Mouse (Mus musculus) limb, embryonic 10.5 days (tissue): ENCODE measurements around the gene Ethe1. TPM values are rescaled to one million over a fixed set of nuclear protein-coding genes. Genes with fewer than 3 reads are reported as not detected.
A peak's percentile ranks its signal among the peaks of the same experiment; 100 is the strongest.

ENCODE experiments used
- DNase-seq: peaks from one replicate; pipeline ENCODE4 v3.0.0-alpha.2; 2017; ENCODE audit warnings: low spot score
- H3K27ac ChIP-seq: fragments of 300-500 bp; sonication (generic); 2 replicates; pipeline ENCODE4 v1.5.1; 2016; ENCODE audit warnings: mild to moderate bottlenecking
- H3K27me3 ChIP-seq: fragments of 300-500 bp; sonication (generic); 2 replicates; pipeline ENCODE4 v1.6.1; 2016; ENCODE audit warnings: low read depth, mild to moderate bottlenecking; ENCODE audit not compliant: poor library complexity, severe bottlenecking
- H3K36me3 ChIP-seq: fragments of 300-500 bp; sonication (generic); 2 replicates; pipeline ENCODE4 v1.6.1; 2016; ENCODE audit warnings: mild to moderate bottlenecking, moderate library complexity
- H3K4me1 ChIP-seq: fragments of 300-500 bp; sonication (generic); 2 replicates; pipeline ENCODE4 v1.6.1; 2016
- H3K4me3 ChIP-seq: fragments of 300-500 bp; sonication (generic); 2 replicates; pipeline ENCODE4 v1.5.1; 2016; ENCODE audit warnings: mild to moderate bottlenecking, moderate library complexity
- H3K9me3 ChIP-seq: fragments of 300-500 bp; sonication (generic); replicated peaks from 2 replicates; pipeline ENCODE4 v1.6.1; 2016; ENCODE audit warnings: mild to moderate bottlenecking
- WGBS: fragments of 180-500 bp; shearing (Covaris S2); methylation state at CpG from one replicate; pipeline ENCODE4 v1.1.7; 2016; 5-methylcytosine and 5-hydroxymethylcytosine counted together
- polyA plus RNA-seq: library from polyadenylated mRNA; unstranded; fragments of >200 nt; fragmentation: Nextera tagmentation; extraction: Ambion mirVana; gene quantifications from 2 replicates; pipeline ENCODE4 v1.2.1, GENCODE M21; 2016

Ethe1 gene
- polyA plus RNA-seq, 1 experiment from 2014 or later, result 31.9 TPM

DNA sequence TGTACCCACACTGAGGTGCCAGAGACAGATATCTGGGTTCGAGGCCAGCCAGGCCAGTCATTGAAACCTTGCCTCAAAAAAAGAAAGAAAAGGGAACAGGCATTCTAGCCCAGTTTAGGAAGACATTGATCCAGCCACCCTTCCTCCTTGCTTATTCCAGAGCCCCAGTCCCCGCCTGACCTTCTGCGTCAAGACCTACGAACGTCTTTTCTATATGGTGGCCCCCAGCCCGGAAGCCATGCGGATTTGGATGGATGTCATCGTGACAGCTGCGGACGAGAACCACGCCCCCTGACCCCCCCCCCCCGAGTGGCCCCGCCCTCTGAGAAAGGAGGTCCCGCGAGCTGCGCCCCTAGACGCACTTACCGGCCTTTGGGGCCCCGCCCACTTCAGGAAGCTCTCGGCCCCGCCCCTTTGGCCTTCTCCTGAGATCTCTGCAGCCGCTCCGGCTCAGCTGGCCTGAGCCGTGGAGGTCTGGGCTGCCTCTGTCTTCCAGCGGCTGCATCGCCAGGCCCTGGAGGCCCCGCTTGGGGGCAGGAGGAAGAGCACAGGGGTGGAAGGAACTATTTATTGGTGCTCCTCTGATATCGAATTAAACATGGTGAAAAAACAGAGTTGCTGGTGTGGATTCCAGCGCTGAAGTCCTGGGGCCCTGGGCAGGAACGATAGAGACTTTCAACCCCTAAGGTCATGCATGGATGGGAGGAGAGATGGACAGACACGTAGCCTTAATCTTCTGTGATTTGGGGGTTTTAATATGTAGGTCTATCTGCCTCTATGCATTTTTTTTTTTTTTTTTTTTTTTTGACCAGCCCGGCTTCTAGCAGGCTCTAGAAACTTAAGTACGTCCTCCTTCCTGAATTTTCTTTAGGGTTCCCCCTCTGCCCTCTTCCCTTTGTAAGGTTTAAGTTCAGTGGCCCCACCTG, 41.6 kb downstream of the Ethe1 start:
- Histone ChIP-seq H3K4me3 (peak overlapping the region; percentile 50), H3K36me3 (no peaks in the 10 kb centered on the region), H3K9me3 (no peaks in the 10 kb centered on the region), H3K27me3 (peaks cover 19% of the 10 kb centered on the region), H3K27ac (0 out of 2 replicates have a peak overlapping the region, but pooled peaks have one; percentile 62), H3K4me1 (peaks cover 16% of the 10 kb centered on the region)
- 12% methylated on average over 33 of the region's 33 CpGs for WGBS
- peak; percentile 88 for DNase-seq

DNA sequence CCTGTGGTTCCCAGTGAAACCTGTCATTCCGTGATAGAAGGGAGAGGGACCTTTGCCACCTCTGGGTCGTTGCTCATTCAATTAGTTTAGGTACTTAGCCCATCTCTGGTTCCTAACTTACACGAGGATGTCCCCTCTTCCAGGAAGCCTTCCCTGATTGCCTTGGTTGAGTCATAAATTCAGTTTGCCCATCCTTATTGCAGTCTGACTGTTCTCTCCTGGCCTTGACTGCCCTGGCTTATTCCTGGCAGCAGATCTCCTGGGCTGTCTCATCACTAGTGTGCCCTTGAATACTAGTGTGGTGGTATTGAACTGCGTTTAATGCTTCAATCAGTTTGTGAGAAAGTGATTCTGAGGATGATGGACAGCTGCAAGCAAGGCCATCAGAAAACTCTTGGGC, 42.3 kb downstream of the Ethe1 start:
- no peaks in the 10 kb centered on the region for H3K36me3 ChIP-seq
- H3K27ac ChIP-seq, result no peak overlapping the region
- DNase-seq, result no peak
- peaks cover 25% of the 10 kb centered on the region for H3K27me3 ChIP-seq
- peaks cover 16% of the 10 kb centered on the region for H3K4me1 ChIP-seq
- H3K4me3 ChIP-seq, result no peak overlapping the region
- WGBS, result 68% methylated on average over 4 of the region's 4 CpGs
- no peaks in the 10 kb centered on the region for H3K9me3 ChIP-seq

DNA sequence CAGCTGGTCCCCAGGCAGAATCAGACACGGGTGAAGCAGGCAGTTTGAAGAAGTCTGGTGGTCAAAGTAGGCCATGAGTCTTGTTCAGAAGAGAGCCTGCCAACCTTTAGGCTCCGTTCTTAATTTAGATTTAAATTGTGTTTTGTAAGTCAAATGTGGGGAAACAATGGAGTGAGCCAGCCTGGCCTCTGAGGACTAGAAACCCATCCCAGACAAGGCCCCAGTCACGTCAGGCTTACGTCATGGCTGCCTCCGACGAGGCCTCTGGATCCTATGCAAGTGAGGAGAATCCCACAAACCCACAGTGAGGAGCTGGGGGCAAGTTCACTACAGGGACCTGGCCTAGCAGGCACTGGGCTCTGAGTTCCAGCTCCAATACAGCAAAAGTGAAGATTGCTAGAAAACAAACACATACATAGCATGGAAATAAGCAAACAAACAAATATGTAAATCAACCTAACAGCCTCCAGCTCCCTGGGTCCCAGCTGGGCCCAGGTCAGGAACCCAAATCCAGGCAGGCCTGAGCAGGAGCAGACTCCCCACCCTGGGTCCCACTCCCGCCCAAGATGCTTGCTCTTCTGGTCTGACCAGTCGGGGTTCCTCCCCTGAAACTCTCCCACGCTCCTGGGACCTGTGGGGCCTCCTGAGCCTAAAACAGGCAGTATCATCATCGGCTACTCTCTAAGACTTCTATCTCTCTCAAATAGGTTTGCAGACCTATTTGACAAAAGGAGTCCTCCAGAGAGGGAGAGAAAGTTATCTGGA, 43.0 kb downstream of the Ethe1 start:
- WGBS, result 80% methylated on average over 10 of the region's 10 CpGs
- DNase-seq, result no peak
- Histone ChIP-seq H3K4me3 (no peak overlapping the region), H3K4me1 (peaks cover 16% of the 10 kb centered on the region), H3K36me3 (no peaks in the 10 kb centered on the region), H3K27ac (no peak overlapping the region), H3K27me3 (peaks cover 29% of the 10 kb centered on the region), H3K9me3 (no peaks in the 10 kb centered on the region)

DNA sequence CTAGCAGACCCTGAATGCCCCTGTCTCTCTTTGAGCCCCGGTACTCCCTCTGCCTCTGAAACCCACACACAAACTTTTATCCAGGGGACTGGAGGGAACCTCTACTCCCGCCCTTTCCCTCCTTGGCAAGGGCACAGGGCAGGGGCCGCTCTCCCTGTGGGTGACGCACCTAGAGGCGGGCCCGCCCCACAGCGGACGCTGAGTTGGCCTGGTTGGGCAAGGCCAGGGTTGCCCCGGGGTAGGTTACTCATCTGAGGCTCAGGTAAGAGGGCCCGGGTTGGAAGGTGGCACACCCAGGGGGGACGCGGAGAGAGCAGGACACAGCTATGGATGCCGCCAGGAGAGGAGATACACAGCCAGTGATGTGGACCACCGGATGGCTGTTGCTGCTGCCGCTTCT, 48.9 kb downstream of the Ethe1 start, which contains the start of gene Lypd3:
Gene Lypd3 (plus strand): TSS at position 287 of the 400 bp plus-strand sequence.
- H3K27ac ChIP-seq, result no peak within 1 kb of the TSS
- DNase-seq, result no peak
- H3K9me3 ChIP-seq, result no peaks in the 10 kb centered on the region
- no peaks in the 10 kb centered on the region for H3K36me3 ChIP-seq
- WGBS, result 12% methylated on average over 15 of the region's 15 CpGs
- peak within 1 kb of the TSS; percentile 40; the same call in 1 of the 2 replicates for H3K4me3 ChIP-seq
- H3K27me3 ChIP-seq, result peaks cover 70% of the 10 kb centered on the region
- H3K4me1 ChIP-seq, result peaks cover 19% of the 10 kb centered on the region

DNA sequence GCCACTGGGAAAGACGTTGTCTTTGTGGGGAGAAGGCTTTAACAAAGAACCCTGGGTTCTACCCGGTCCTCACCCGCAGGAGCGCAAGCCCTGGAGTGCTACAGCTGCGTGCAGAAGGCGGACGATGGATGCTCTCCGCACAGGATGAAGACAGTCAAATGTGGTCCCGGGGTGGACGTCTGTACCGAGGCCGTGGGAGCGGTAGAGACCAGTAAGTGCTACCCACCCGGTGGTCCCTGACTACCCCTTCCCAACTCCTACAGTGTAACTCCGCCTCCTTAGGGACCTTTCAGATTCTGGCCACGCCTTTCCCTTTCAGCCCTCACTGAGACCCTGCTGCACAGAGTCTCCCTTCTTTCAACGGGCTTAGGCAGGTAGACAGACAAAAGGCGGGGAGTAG, 49.7 kb downstream of the Ethe1 start:
- DNase-seq, result no peak
- Histone ChIP-seq H3K27ac (no peak overlapping the region), H3K36me3 (no peaks in the 10 kb centered on the region), H3K4me1 (peaks cover 19% of the 10 kb centered on the region), H3K4me3 (peak overlapping the region; percentile 40; the same call in 1 of the 2 replicates), H3K27me3 (peaks cover 78% of the 10 kb centered on the region), H3K9me3 (no peaks in the 10 kb centered on the region)
- 2% methylated on average over 18 of the region's 18 CpGs for WGBS

DNA sequence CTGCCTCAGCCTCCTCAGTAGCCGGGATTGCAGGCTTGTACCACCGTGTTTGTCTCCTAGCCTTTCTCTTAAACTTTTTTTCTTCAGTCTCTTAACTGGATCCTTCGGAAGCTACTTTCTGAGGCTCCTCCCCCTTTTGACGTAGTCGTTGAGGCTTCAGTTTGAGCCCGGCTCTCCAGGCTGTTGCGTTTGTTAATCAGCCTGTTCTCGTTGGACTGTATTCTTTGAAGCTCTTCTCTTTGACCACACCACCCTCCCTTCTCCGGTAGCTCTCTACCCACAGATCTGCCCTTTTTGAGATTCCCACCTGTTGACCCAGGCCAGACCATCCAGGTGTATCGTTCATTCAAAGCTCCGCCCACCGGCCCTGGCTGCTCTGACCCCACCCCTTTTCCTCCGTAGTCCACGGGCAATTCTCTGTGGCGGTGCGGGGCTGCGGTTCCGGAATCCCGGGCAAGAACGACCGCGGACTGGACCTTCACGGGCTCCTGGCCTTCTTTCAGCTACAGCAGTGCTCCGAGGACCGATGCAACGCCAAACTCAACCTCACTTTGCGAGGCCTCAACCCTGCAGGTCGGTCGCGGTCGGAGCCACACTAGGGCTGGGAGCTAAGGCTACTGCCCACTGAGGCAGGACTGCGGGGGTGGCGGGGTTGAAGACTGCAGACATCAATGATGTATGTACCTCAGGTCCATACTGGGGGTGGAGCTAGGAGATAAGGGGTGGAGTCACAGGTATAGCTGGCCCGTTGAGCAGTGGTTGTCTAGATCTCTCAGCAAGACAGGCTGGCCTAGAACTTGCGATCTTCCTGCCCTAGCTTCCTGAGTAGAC, 50.9 kb downstream of the Ethe1 start:
- H3K27ac ChIP-seq, result no peak overlapping the region
- peaks cover 81% of the 10 kb centered on the region for H3K27me3 ChIP-seq
- no peaks in the 10 kb centered on the region for H3K9me3 ChIP-seq
- no peaks in the 10 kb centered on the region for H3K36me3 ChIP-seq
- peak overlapping the region; percentile 40 for H3K4me3 ChIP-seq
- DNase-seq, result no peak
- H3K4me1 ChIP-seq, result peaks cover 19% of the 10 kb centered on the region
- 3% methylated on average over 35 of the region's 35 CpGs for WGBS

DNA sequence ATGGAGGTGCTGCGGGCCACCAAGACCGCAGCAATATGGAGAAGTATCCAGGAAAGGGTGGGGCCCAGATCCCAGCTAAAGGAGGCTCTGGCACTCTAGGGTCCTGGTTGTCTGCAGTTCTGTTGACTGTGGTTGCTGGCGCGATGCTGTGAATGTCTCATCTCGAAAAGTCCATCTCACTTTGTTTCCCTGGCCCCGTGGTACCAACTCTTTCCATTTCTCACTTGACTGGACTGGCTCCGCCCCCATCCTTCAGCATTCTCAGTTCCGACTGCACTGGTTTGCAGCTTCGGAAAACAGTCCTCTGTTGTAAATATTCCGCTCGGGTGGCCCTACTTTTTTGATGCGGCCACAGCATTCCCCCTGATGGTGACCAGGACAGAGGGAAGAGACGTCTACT, 53.1 kb downstream of the Ethe1 start:
- DNase-seq, result no peak
- WGBS, result 67% methylated on average over 13 of the region's 13 CpGs
- H3K27me3 ChIP-seq, result peaks cover 69% of the 10 kb centered on the region
- H3K27ac ChIP-seq, result no peak overlapping the region
- no peaks in the 10 kb centered on the region for H3K9me3 ChIP-seq
- H3K4me3 ChIP-seq, result no peak overlapping the region
- peaks cover 19% of the 10 kb centered on the region for H3K4me1 ChIP-seq
- H3K36me3 ChIP-seq, result no peaks in the 10 kb centered on the region

DNA sequence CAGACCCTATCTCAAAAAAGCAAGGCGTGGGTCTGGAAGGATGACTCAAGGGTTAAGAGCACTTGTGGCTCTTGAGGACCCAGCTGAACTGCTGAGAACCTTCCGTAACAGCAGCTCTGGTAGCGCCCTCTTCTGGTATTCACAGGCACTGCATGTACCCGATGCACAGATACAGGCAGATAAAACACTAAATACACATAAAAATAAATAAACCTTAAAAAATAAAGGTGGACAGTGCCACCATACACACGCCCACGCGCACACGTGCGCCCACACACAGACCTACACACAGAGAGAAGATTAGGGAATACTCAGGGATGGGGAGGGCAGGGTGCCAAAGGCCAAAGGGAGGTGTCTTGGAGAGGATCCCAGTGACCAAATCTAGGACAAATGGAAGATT, 55.1 kb downstream of the Ethe1 start:
- H3K4me1 ChIP-seq, result peaks cover 10% of the 10 kb centered on the region
- 7% methylated on average over 9 of the region's 9 CpGs for WGBS
- H3K36me3 ChIP-seq, result no peaks in the 10 kb centered on the region
- H3K27me3 ChIP-seq, result peaks cover 48% of the 10 kb centered on the region
- H3K9me3 ChIP-seq, result no peaks in the 10 kb centered on the region
- H3K27ac ChIP-seq, result no peak overlapping the region
- DNase-seq, result peak; percentile 70
- no peak overlapping the region for H3K4me3 ChIP-seq

DNA sequence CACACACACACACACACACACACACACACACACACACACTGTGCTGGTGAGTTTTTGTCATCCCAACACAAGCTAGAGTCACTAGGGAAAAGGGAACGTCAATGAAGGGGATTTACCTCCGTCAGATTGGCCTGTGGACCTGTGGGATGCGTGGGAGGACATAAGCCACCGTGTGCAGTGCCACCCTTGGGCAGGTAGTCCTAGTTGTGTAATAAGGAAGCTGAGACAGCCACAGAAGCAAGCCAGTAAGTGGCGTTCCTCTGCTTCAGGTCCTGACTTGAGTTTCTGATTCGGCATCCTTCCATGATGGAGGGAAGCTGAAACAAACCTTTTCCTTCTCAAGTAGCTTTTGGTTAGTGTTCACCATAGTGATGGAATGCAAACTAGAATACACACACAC, 57.1 kb downstream of the Ethe1 start:
- WGBS, result 89% methylated on average over 6 of the region's 6 CpGs
- no peak for DNase-seq
- H3K4me1 ChIP-seq, result no peaks in the 10 kb centered on the region
- no peaks in the 10 kb centered on the region for H3K9me3 ChIP-seq
- no peak overlapping the region for H3K4me3 ChIP-seq
- H3K27me3 ChIP-seq, result peaks cover 28% of the 10 kb centered on the region
- H3K36me3 ChIP-seq, result no peaks in the 10 kb centered on the region
- H3K27ac ChIP-seq, result no peak overlapping the region

DNA sequence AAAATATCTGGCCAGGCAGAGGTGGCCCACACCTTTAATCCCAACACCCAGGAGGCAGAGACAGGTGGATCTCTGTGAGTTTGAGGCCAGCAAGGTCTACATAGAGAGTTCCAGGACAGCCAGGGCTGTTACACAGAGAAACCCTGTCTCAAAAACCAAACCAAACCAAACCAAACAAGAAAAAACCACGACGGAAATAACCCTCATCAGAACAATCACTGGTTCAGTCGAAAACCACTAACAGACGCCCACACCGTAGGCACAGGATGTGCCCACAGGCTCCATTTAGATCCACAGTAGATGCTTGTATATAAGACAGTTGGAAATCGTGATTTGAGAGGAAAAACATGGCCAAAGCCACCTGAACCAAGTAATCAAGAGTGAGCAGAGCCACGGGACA, 57.7 kb downstream of the Ethe1 start:
- DNase-seq, result no peak
- Histone ChIP-seq H3K36me3 (no peaks in the 10 kb centered on the region), H3K27me3 (peaks cover 23% of the 10 kb centered on the region), H3K4me3 (no peak overlapping the region), H3K4me1 (no peaks in the 10 kb centered on the region), H3K27ac (no peak overlapping the region), H3K9me3 (no peaks in the 10 kb centered on the region)
- WGBS, result 76% methylated on average over 7 of the region's 7 CpGs

DNA sequence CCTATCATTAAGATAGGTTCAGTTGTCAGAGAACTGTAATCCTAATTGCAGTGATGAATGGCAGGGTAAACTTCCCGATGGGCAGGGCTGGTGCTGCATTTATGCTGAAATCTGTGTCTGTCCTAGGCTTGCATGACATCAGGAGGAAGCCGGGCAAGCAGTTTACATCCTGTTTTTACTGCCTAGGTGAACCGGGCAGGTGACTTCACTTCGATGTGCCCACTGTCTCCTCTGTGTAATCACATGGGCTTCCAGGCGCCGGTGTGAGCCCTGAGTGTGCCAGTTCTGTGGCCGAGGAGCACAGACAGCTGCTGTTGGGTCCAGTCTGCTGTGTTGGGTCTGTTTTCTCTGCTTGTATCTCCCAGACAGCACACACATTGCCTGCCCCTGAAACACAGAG, 59.1 kb downstream of the Ethe1 start:
- Histone ChIP-seq H3K4me3 (no peak overlapping the region), H3K9me3 (no peaks in the 10 kb centered on the region), H3K4me1 (no peaks in the 10 kb centered on the region), H3K27ac (no peak overlapping the region), H3K27me3 (peaks cover 9% of the 10 kb centered on the region), H3K36me3 (no peaks in the 10 kb centered on the region)
- WGBS, result 87% methylated on average over 7 of the region's 7 CpGs
- no peak for DNase-seq

DNA sequence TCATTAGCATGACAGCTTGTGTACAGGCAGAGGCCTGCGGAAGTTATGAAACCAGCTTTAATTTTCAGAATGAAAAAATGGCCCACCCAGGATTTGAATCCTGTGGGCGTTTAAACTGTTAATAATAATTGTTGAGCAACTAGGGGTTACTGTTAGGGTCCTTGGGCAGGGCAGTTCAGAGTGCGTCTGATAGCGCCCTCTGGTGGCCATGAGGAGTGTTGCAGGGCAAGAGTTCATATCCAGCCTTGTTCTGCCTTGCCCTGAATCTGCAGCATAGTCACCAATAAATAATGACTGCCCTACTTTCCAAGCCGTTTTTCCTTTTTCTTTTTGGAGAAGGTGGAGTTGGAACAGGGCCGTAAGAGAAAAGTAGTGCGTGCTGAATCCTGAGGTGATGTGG, 66.3 kb downstream of the Ethe1 start:
- H3K27me3 ChIP-seq, result no peaks in the 10 kb centered on the region

More for the DNA sequence above, 66.3 kb downstream of the Ethe1 start:
- H3K36me3 ChIP-seq, result no peaks in the 10 kb centered on the region
- no peak overlapping the region for H3K27ac ChIP-seq
- H3K4me3 ChIP-seq, result no peak overlapping the region
- H3K4me1 ChIP-seq, result no peaks in the 10 kb centered on the region
- no peaks in the 10 kb centered on the region for H3K9me3 ChIP-seq
- WGBS, result 25% methylated on average over 7 of the region's 7 CpGs
- peak; percentile 78 for DNase-seq
